Mouse (Mus musculus): ENCODE measurements around the gene A26c2. TPM values are rescaled to one million over a fixed set of nuclear protein-coding genes. Genes with fewer than 3 reads are reported as not detected.

The A26c2 gene
- not detected in 2 replicates for polyA plus RNA-seq (2015; fragmentation: Nextera tagmentation; extraction: Ambion mirVana)

GRCm38 (mm10) chr7:62823573-62823972 is at the start of gene A26c2:
A26c2 (minus strand) TSS chr7:62823673.

